Mouse (Mus musculus): ENCODE measurements at regions not wholly inside any gene's neighbourhood (a gene's known extent, or its start where the extent isn't known, plus 50 kb on each side); places are given as distances from the start of the nearest gene placed in this dataset.
"Not testable (repeated sequence)": the region's sequence is repeated elsewhere in the genome, so short reads cannot be mapped to it uniquely, and the experiment has no call there.

DNA sequence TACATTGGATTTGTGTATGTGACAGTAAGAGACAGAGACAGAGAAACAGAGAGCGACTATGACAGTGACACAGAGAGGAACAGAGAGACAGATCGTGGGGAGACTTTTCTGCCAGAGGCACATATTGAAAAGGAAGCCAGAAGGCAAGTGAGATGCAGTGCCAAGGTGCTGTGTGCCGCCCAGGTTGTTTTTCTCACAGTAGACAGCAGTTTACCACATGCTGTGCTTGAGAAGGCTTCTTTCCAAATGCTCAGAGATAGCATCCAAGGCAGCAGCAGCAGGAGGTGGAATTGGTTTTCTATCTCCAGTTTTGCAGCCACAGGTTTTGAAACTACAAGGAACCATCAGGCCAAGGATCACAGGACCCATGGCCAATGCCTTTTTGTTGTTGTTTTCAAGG is 466.5 kb downstream of the Lrfn5 start:
- Histone ChIP-seq H3K36me3 (ENCODE audit: control insufficient read depth, insufficient read depth) (no peaks in the 10 kb centered on the region), H3K27me3 (ENCODE audit: control insufficient read depth, insufficient read depth, insufficient read length) (no peaks in the 10 kb centered on the region), H3ac (ENCODE audit: control insufficient read depth, insufficient read length, low read depth) (no peak overlapping the region), H3K79me3 (ENCODE audit: low read depth) (no peaks in the 10 kb centered on the region), H3K79me2 (ENCODE audit: control insufficient read depth, insufficient read depth) (no peaks in the 10 kb centered on the region), H3K4me3 (ENCODE audit: insufficient read depth, poor library complexity, severe bottlenecking) (no peak overlapping the region)
- TF ChIP-seq MYOG (IDR thresholded peaks at IDR 0.05; ENCODE audit: control insufficient read depth, extremely low read depth, insufficient read length), result no peak
- no peak for TF ChIP-seq CTCF (IDR thresholded peaks at IDR 0.05; ENCODE audit: control insufficient read depth, insufficient read depth, insufficient read length)
- TF ChIP-seq FOSL1 (IDR thresholded peaks at IDR 0.05; ENCODE audit: insufficient read depth, low read length, poor library complexity, severe bottlenecking), result no peak
- TF ChIP-seq CEBPB (IDR thresholded peaks at IDR 0.05; ENCODE audit: low read depth), result no peak
- no peak for TF ChIP-seq MYOD1 (IDR thresholded peaks at IDR 0.05; ENCODE audit: control insufficient read depth, insufficient read length, low read depth)
- no peak for TF ChIP-seq USF1 (IDR thresholded peaks at IDR 0.05; ENCODE audit: low read depth)
- TF ChIP-seq MAX (IDR thresholded peaks at IDR 0.05), result no peak

DNA sequence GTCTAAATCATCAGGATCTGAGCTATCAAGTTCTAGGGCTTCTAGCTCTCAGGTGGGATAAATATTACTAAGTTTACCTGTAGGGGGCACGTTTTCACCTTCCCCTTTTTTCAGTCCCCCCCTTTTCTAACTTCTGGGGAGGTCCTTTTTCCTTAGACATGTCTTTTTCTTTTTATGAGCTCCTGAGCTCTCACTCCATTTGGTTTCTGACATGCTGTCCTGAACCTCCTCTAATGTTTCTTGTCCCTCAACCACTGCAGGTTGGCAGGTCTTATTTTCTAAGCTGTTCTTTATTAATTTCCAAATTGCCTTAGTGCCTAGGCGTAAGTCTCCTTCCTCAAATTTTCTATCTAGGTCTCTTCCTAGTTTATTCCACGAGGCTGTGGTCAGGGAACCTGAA is 470.9 kb downstream of the Lrfn5 start:
- H3K27me3 ChIP-seq (ENCODE audit: control insufficient read depth, insufficient read depth, insufficient read length); H3K4me3 ChIP-seq (ENCODE audit: insufficient read depth, poor library complexity, severe bottlenecking); H3K36me3 ChIP-seq (ENCODE audit: control insufficient read depth, insufficient read depth): not testable (repeated sequence)

GRCm38 (mm10) chr12:61994294-61994693 is 471.3 kb downstream of the Lrfn5 start:
- H3K79me2 ChIP-seq (ENCODE audit: control insufficient read depth, insufficient read depth), result no peaks in the 10 kb centered on the region
- TF ChIP-seq MYOD1 (IDR thresholded peaks at IDR 0.05; ENCODE audit: control insufficient read depth, insufficient read length, low read depth), result no peak
- no peaks in the 10 kb centered on the region for H3K79me3 ChIP-seq (ENCODE audit: low read depth)
- no peaks in the 10 kb centered on the region for H3K27me3 ChIP-seq (ENCODE audit: control insufficient read depth, insufficient read depth, insufficient read length)
- no peak overlapping the region for H3ac ChIP-seq (ENCODE audit: control insufficient read depth, insufficient read length, low read depth)
- H3K36me3 ChIP-seq (ENCODE audit: control insufficient read depth, insufficient read depth), result no peaks in the 10 kb centered on the region
- peak overlapping the region; percentile 19 for H3K4me3 ChIP-seq (ENCODE audit: insufficient read depth, poor library complexity, severe bottlenecking)

More for the DNA sequence above, 470.9 kb downstream of the Lrfn5 start:
- not testable (repeated sequence) for H3ac ChIP-seq (ENCODE audit: control insufficient read depth, insufficient read length, low read depth); H3K79me3 ChIP-seq (ENCODE audit: low read depth); H3K79me2 ChIP-seq (ENCODE audit: control insufficient read depth, insufficient read depth)

DNA sequence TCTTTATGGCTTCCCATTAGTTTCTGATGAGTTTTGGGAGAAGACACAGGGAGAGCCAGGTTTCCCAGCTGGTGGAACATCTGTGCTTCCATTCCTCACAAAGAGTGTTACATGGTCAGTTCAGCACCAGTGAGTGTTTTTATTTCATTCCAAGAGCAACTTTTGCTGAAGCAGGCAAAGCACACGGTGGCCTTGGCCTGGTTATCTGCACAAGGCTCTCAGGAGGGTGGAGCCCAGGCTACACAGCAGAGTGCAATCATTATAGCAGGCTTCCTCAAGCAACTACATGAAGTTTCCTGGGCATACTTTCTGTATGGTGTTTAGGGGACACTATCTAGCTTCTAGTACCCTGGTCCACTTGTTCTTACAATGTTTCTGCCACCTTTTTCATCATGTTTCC is 490.4 kb downstream of the Lrfn5 start:
- Histone ChIP-seq H3K79me2 (ENCODE audit: control insufficient read depth, insufficient read depth) (no peaks in the 10 kb centered on the region), H3ac (ENCODE audit: control insufficient read depth, insufficient read length, low read depth) (no peak overlapping the region), H3K36me3 (ENCODE audit: control insufficient read depth, insufficient read depth) (no peaks in the 10 kb centered on the region), H3K4me3 (ENCODE audit: insufficient read depth, poor library complexity, severe bottlenecking) (no peak overlapping the region), H3K79me3 (ENCODE audit: low read depth) (no peaks in the 10 kb centered on the region), H3K27me3 (ENCODE audit: control insufficient read depth, insufficient read depth, insufficient read length) (no peaks in the 10 kb centered on the region)
- TF ChIP-seq FOSL1 (IDR thresholded peaks at IDR 0.05; ENCODE audit: insufficient read depth, low read length, poor library complexity, severe bottlenecking) (no peak), CTCF (IDR thresholded peaks at IDR 0.05; ENCODE audit: control insufficient read depth, insufficient read depth, insufficient read length) (no peak), MYOG (IDR thresholded peaks at IDR 0.05; ENCODE audit: control insufficient read depth, extremely low read depth, insufficient read length) (no peak), USF1 (IDR thresholded peaks at IDR 0.05; ENCODE audit: low read depth) (no peak), MAX (IDR thresholded peaks at IDR 0.05) (no peak), MYOD1 (IDR thresholded peaks at IDR 0.05; ENCODE audit: control insufficient read depth, insufficient read length, low read depth) (no peak), CEBPB (IDR thresholded peaks at IDR 0.05; ENCODE audit: low read depth) (no peak)

DNA sequence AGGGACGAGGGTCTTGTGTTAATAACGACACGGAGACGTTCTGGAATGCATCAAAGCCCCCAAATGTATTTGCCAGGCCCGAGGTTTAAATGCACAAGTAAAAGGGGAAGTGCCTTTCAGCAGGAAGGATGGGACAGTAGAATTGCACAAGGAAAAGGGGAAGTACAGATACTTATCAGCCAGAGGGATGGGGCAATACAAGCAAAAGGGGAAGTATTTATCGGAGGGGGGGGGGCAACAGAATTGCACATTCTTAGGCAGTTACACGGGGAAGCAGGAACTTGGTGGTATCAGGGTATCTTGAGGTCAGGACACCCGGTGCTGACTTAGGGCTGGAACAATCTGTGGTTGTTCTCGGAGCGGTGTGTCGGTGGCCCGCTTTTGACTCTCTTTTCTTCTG is 494.7 kb downstream of the Lrfn5 start:
- H3ac ChIP-seq (ENCODE audit: control insufficient read depth, insufficient read length, low read depth); H3K79me2 ChIP-seq (ENCODE audit: control insufficient read depth, insufficient read depth); H3K27me3 ChIP-seq (ENCODE audit: control insufficient read depth, insufficient read depth, insufficient read length); H3K36me3 ChIP-seq (ENCODE audit: control insufficient read depth, insufficient read depth); H3K79me3 ChIP-seq (ENCODE audit: low read depth); H3K4me3 ChIP-seq (ENCODE audit: insufficient read depth, poor library complexity, severe bottlenecking): not testable (repeated sequence)

All from C2C12 (cell line).